23 mouse cellular contexts compared by ENCODE assay signal in genomic region chr7:45047491-45047890, GRCm38 (mm10).
"Had no signal": no experiment of that assay in that cellular context is flagged by ENCODE, and none has a peak within 500 bp of the region (broad histone marks: within the 10 kb centered on the region; RNA-seq: fewer than 3 reads in every experiment).

No protein-coding gene starts in this region.

- ATAC-seq: inflammation-experienced regulatory T-cells, adult 6 months; intestine, embryonic 15.5 days; intestine, postnatal 0 days; liver, embryonic 12.5 days had no signal

- H3K4me3 ChIP-seq: heart, adult 2 months; heart, embryonic 13.5 days; heart, embryonic 15.5 days; hindbrain, embryonic 13.5 days; hindbrain, embryonic 15.5 days; intestine, embryonic 15.5 days; layer of hippocampus, adult 2 months; left cerebral cortex, adult 2 months; limb, embryonic 13.5 days; limb, embryonic 15.5 days; liver, embryonic 12.5 days had no signal

- H3K9ac ChIP-seq: heart, embryonic 13.5 days; heart, embryonic 15.5 days; hindbrain, embryonic 13.5 days; hindbrain, embryonic 15.5 days; intestine, embryonic 15.5 days; limb, embryonic 13.5 days; limb, embryonic 15.5 days; liver, embryonic 12.5 days; liver, embryonic 14.5 days had no signal

- H3K27me3 ChIP-seq: heart, embryonic 13.5 days; heart, embryonic 15.5 days; hindbrain, embryonic 13.5 days; hindbrain, embryonic 15.5 days; intestine, embryonic 15.5 days; limb, embryonic 13.5 days; limb, embryonic 15.5 days; liver, embryonic 12.5 days had no signal

- H3K27ac ChIP-seq: heart, adult 2 months; heart, embryonic 13.5 days; heart, embryonic 15.5 days; hindbrain, embryonic 13.5 days; hindbrain, embryonic 15.5 days; intestine, embryonic 15.5 days; layer of hippocampus, adult 2 months; left cerebral cortex, adult 2 months; limb, embryonic 13.5 days; limb, embryonic 15.5 days; liver, embryonic 12.5 days; liver, embryonic 14.5 days had no signal

- H3K9me3 ChIP-seq: heart, embryonic 13.5 days; heart, embryonic 15.5 days; hindbrain, embryonic 13.5 days; hindbrain, embryonic 15.5 days; intestine, embryonic 15.5 days; limb, embryonic 13.5 days; limb, embryonic 15.5 days; liver, embryonic 12.5 days had no signal

- DNase-seq: gastrocnemius, postnatal 14 days; gastrocnemius, postnatal 36 days; heart, adult 2 months; heart, postnatal 14 days; heart, postnatal 36 days; kidney, adult 18-20 months; kidney, adult 8-10 months; kidney, postnatal 10 days; kidney, postnatal 4 days had no signal

- H3K4me2 ChIP-seq: heart, embryonic 11.5 days; heart, embryonic 13.5 days; heart, embryonic 15.5 days; hindbrain, embryonic 13.5 days; hindbrain, embryonic 15.5 days; intestine, embryonic 15.5 days; limb, embryonic 13.5 days; limb, embryonic 15.5 days; liver, embryonic 12.5 days had no signal
